ENCODE assay signal across 25 mouse cellular contexts in the genomic region with DNA sequence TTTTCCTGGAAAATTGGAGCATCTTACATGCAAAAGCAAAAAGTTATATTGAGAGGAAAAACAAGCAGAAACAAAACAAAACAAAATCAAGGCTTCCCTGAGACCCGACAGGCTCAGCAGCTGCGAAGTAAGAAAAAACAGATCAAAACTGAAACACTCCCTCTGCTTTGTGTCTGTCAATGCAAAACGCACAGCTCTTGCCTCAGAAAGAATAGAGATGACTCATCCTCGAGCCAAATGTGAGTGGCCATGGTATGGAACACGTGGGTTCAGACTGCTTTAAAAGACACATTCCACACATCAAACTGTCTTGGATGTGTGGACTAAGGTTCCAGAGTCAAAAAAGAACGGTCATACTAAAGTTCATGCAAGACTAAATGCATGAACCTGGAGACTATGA.
"Had no signal": no experiment of that assay in that cellular context is flagged by ENCODE, and none has a peak within 500 bp of the region (broad histone marks: within the 10 kb centered on the region; RNA-seq: fewer than 3 reads in every experiment).

No protein-coding gene starts in this region.

- H3K9me3 ChIP-seq: heart, embryonic 15.5 days; hindbrain, embryonic 10.5 days; hindbrain, embryonic 12.5 days; intestine, embryonic 15.5 days; limb, embryonic 13.5 days; limb, embryonic 15.5 days; liver, embryonic 12.5 days had no signal

- ATAC-seq: hindbrain, embryonic 16.5 days; inflammation-experienced regulatory T-cells, adult 6 months; intestine, embryonic 15.5 days; intestine, postnatal 0 days; liver, embryonic 12.5 days had no signal

- H3K4me2 ChIP-seq: heart, embryonic 11.5 days; heart, embryonic 13.5 days; heart, embryonic 15.5 days; hindbrain, embryonic 12.5 days; hindbrain, embryonic 14.5 days; intestine, embryonic 15.5 days; limb, embryonic 13.5 days; limb, embryonic 15.5 days; liver, embryonic 12.5 days had no signal

- H3K9ac ChIP-seq: heart, embryonic 13.5 days; heart, embryonic 15.5 days; hindbrain, embryonic 12.5 days; hindbrain, embryonic 14.5 days; intestine, embryonic 15.5 days; limb, embryonic 13.5 days; limb, embryonic 15.5 days; liver, embryonic 12.5 days had no signal

- DNase-seq: gastrocnemius, adult 2 months; gastrocnemius, postnatal 10 days; gastrocnemius, postnatal 25 days; heart, adult 2 months; heart, postnatal 4 days; kidney, adult 18-20 months; kidney, adult 8-10 months; kidney, postnatal 10 days; kidney, postnatal 25 days; kidney, postnatal 4 days; left cerebral cortex, postnatal 4 days had no signal

- H3K27ac ChIP-seq: gastrocnemius, adult 2 months; heart, adult 2 months; heart, embryonic 13.5 days; heart, embryonic 15.5 days; hindbrain, embryonic 10.5 days; hindbrain, embryonic 12.5 days; hindbrain, embryonic 14.5 days; intestine, embryonic 15.5 days; layer of hippocampus, adult 2 months; limb, embryonic 13.5 days; limb, embryonic 15.5 days; liver, embryonic 12.5 days had no signal

- H3K36me3 ChIP-seq: heart, embryonic 13.5 days; heart, embryonic 15.5 days; hindbrain, embryonic 10.5 days; hindbrain, embryonic 12.5 days; intestine, embryonic 15.5 days; limb, embryonic 13.5 days; limb, embryonic 15.5 days; liver, embryonic 12.5 days had no signal

- H3K27me3 ChIP-seq: heart, embryonic 13.5 days; heart, embryonic 15.5 days; hindbrain, embryonic 12.5 days; intestine, embryonic 15.5 days; limb, embryonic 13.5 days; limb, embryonic 15.5 days; liver, embryonic 12.5 days had no signal

- H3K4me1 ChIP-seq: heart, embryonic 13.5 days; heart, embryonic 15.5 days; hindbrain, embryonic 10.5 days; hindbrain, embryonic 12.5 days; intestine, embryonic 15.5 days; limb, embryonic 15.5 days; liver, embryonic 12.5 days had no signal

- H3K4me3 ChIP-seq: gastrocnemius, adult 2 months; heart, adult 2 months; heart, embryonic 13.5 days; heart, embryonic 15.5 days; hindbrain, embryonic 10.5 days; hindbrain, embryonic 12.5 days; intestine, embryonic 15.5 days; layer of hippocampus, adult 2 months; limb, embryonic 13.5 days; limb, embryonic 15.5 days; liver, embryonic 12.5 days had no signal
